Mouse (Mus musculus) embryonic facial prominence, embryonic 12.5 days (tissue): ENCODE data around the gene Setdb1. TPM values are rescaled to one million over a fixed set of nuclear protein-coding genes. Genes with fewer than 3 reads are reported as not detected.
A peak's percentile ranks its signal among the peaks of the same experiment; 100 is the strongest.
"Not testable (repeated sequence)": the region's sequence is repeated elsewhere in the genome, so short reads cannot be mapped to it uniquely, and the experiment has no call there.

Experiments
- ATAC-seq: fragments of 200-750 bp; cut with Nextera tagmentation; 2 replicates; pipeline ENCODE4 v1.8.0; 2017; ENCODE audit not compliant: insufficient number of reproducible peaks, insufficient read depth, low FRiP score, low TSS enrichment
- H3K27ac ChIP-seq: fragments of 300-500 bp; sonication (generic); 2 replicates; pipeline ENCODE4 v1.5.1; 2016; ENCODE audit warnings: mild to moderate bottlenecking
- H3K27me3 ChIP-seq: fragments of 300-500 bp; sonication (generic); 2 replicates; pipeline ENCODE4 v1.6.1; 2016; ENCODE audit warnings: mild to moderate bottlenecking, moderate library complexity
- H3K36me3 ChIP-seq: fragments of 300-500 bp; sonication (generic); 2 replicates; pipeline ENCODE4 v1.6.1; 2016; ENCODE audit warnings: mild to moderate bottlenecking
- H3K4me1 ChIP-seq: fragments of 300-500 bp; sonication (generic); 2 replicates; pipeline ENCODE4 v1.6.1; 2016
- H3K4me2 ChIP-seq: fragments of 300-500 bp; sonication (generic); replicated peaks from 2 replicates; pipeline ENCODE4 v1.6.1; 2016; ENCODE audit warnings: mild to moderate bottlenecking, moderate library complexity
- H3K4me3 ChIP-seq: fragments of 300-500 bp; sonication (generic); 2 replicates; pipeline ENCODE4 v1.5.1; 2016; ENCODE audit warnings: mild to moderate bottlenecking
- H3K9ac ChIP-seq: fragments of 300-500 bp; sonication (generic); 2 replicates; pipeline ENCODE4 v1.6.1; 2016; ENCODE audit warnings: mild to moderate bottlenecking, moderate library complexity
- H3K9me3 ChIP-seq: fragments of 300-500 bp; sonication (generic); 2 replicates; pipeline ENCODE4 v1.6.1; 2016; ENCODE audit warnings: mild to moderate bottlenecking, moderate library complexity
- WGBS: fragments of 180-500 bp; shearing (Covaris S2); methylation state at CpG from one replicate; pipeline ENCODE4 v1.1.7; 2016; 5-methylcytosine and 5-hydroxymethylcytosine counted together
- polyA plus RNA-seq: library from polyadenylated mRNA; unstranded; fragments of >200 nt; fragmentation: Nextera tagmentation; extraction: Ambion mirVana; gene quantifications from 2 replicates; pipeline ENCODE4 v1.2.1, GENCODE M21; 2016

Gene Setdb1
- 61.8 and 63.6 TPM in 2 replicates for polyA plus RNA-seq

- Histone ChIP-seq H3K4me3 (peak within 1 kb of the TSS; percentile 58), H3K9ac (peak within 1 kb of the TSS; percentile 65), H3K4me2 (peak within 1 kb of the TSS; percentile 43), H3K27ac (0 out of 2 replicates have a peak within 1 kb of the TSS, but pooled peaks have one; percentile 60), H3K36me3 (peaks cover 17% of the 10 kb centered on the region)
- WGBS, result under 1% methylated on average over 41 of the region's 57 CpGs
- peak; percentile 87 for ATAC-seq
- H3K27me3 ChIP-seq, H3K9me3 ChIP-seq, H3K4me1 ChIP-seq: not testable (repeated sequence)
These were observed at the start of gene Setdb1 for GRCm38 (mm10) chr3:95356701-95357449. Gene Setdb1 (minus strand): TSS chr3:95357202.

DNA sequence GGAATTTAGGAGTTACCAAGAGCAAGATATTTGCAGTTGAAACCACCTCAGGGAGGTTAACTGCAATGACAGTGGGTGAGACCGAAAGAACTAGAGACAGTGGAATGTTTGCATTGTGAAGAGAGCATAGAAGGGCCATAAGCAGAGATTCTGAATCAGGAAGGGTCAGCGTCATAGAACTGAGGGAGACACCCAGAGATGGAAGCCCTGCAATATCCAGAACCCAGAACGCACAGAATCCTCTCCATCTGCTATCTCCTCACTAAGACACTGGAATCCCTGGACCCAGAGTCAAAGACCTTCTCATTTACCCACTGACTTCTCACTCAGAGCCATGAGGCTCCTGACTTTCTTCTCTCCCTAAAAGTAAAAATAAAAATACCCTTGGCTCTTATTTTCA lies 45.7 kb upstream of the Setdb1 start, which contains the start of gene 4930558C23Rik:
Gene 4930558C23Rik (minus strand): TSS at position 101 of the 400 bp plus-strand sequence.
- no peak for ATAC-seq
- no peak within 1 kb of the TSS for H3K4me3 ChIP-seq
- no peak within 1 kb of the TSS for H3K9ac ChIP-seq
- H3K4me1 ChIP-seq, result no peaks in the 10 kb centered on the region
- no peaks in the 10 kb centered on the region for H3K9me3 ChIP-seq
- 93% methylated on average over 3 of the region's 3 CpGs for WGBS
- no peaks in the 10 kb centered on the region for H3K27me3 ChIP-seq
- no peaks in the 10 kb centered on the region for H3K36me3 ChIP-seq
- H3K27ac ChIP-seq, result no peak within 1 kb of the TSS
- H3K4me2 ChIP-seq, result no peak within 1 kb of the TSS

DNA sequence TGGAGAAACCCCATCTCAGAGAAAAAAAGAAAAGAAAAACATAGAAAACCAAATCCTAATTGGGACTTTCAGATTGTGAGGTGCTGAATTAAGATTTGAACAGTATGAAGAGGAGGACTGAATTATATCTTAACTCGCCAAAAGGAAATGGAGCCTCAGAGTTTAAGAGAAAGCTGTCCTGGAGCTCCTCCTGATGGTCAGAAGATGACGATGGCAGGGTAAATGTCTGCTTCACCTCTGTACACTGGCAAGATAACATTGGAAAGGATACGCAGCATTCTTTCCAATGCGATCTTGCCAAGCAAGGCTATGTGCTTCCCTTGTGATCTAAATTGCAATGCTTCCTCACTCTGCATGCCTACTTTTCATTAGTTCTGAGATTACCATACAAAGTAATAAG lies 37.4 kb upstream of the Setdb1 start:
- H3K27me3 ChIP-seq, result no peaks in the 10 kb centered on the region
- ATAC-seq, result no peak
- WGBS, result 86% methylated on average over 4 of the region's 4 CpGs
- no peak overlapping the region for H3K4me3 ChIP-seq
- H3K9ac ChIP-seq, result no peak overlapping the region
- H3K4me2 ChIP-seq, result no peak overlapping the region
- H3K27ac ChIP-seq, result no peak overlapping the region
- H3K9me3 ChIP-seq, result peaks cover 5% of the 10 kb centered on the region; the same call in 1 of the 2 replicates
- H3K4me1 ChIP-seq, result no peaks in the 10 kb centered on the region
- H3K36me3 ChIP-seq, result no peaks in the 10 kb centered on the region

- Histone ChIP-seq H3K9me3 (no peaks in the 10 kb centered on the region), H3K9ac (no peak overlapping the region), H3K36me3 (no peaks in the 10 kb centered on the region), H3K4me2 (no peak overlapping the region), H3K4me1 (no peaks in the 10 kb centered on the region), H3K27me3 (no peaks in the 10 kb centered on the region), H3K4me3 (no peak overlapping the region), H3K27ac (no peak overlapping the region)
- ATAC-seq, result no peak
- 88% methylated on average over 5 of the region's 5 CpGs for WGBS
These were observed 28.5 kb upstream of the Setdb1 start for GRCm38 (mm10) chr3:95385401-95386075.

- no peak for ATAC-seq
- H3K36me3 ChIP-seq, result no peaks in the 10 kb centered on the region
- H3K27me3 ChIP-seq, result no peaks in the 10 kb centered on the region
- H3K9ac ChIP-seq, result no peak overlapping the region
- WGBS, result 92% methylated on average over 8 of the region's 10 CpGs
- H3K4me2 ChIP-seq, result no peak overlapping the region
- H3K9me3 ChIP-seq, result peaks cover 4% of the 10 kb centered on the region
- H3K4me3 ChIP-seq, result no peak overlapping the region
- no peaks in the 10 kb centered on the region for H3K4me1 ChIP-seq
- H3K27ac ChIP-seq, result no peak overlapping the region
These were observed 16.2 kb upstream of the Setdb1 start for GRCm38 (mm10) chr3:95373208-95373607.

DNA sequence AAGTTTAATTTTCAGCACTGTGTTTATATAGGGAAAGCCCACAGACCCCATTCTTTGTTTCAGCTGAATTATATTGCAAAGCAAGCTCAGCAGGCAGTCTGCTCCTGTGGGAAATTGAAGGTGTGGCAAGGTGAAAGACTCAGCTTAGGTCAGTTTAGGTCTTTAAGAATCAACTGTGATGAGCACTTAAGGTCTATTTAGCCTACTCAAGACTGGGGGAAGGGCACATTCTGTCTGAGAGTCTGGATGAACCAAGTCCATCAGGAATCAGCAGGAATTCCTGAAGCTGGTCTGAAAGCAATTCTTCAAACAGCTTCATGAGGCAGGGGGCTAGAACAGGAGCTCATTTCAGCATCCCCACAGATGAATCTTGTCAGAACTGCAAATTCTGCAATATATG lies 13.1 kb upstream of the Setdb1 start:
- no peak for ATAC-seq
- no peaks in the 10 kb centered on the region for H3K36me3 ChIP-seq

DNA sequence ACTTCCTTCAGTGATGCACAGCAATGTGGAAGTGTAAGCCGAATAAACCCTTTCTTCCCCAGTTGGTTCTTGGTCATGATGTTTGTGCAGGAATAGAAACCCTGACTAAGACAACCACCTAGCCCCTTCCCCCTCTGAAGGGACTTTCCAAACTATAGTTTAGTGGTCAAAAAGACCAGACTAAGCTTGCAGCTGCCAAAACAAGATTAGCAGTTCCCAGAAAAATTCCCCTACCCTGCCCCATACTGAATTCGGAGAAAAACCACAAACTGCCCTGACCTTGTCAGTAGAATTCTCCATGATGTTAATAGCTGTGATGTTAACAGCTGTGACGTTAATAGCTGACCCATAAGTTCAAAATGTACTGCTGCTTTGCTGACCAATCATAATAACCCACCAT lies 3.3 kb upstream of the Setdb1 start:
- not testable (repeated sequence) for H3K9ac ChIP-seq, H3K36me3 ChIP-seq, H3K9me3 ChIP-seq, H3K4me3 ChIP-seq, H3K4me1 ChIP-seq, ATAC-seq, H3K27me3 ChIP-seq, H3K27ac ChIP-seq, H3K4me2 ChIP-seq
- 77% methylated on average over 3 of the region's 3 CpGs for WGBS

More for the DNA sequence above, 13.1 kb upstream of the Setdb1 start:
- H3K4me1 ChIP-seq, result no peaks in the 10 kb centered on the region
- no peak overlapping the region for H3K9ac ChIP-seq
- no peaks in the 10 kb centered on the region for H3K27me3 ChIP-seq
- no peak overlapping the region for H3K4me2 ChIP-seq
- H3K27ac ChIP-seq, result no peak overlapping the region
- no peaks in the 10 kb centered on the region for H3K9me3 ChIP-seq
- H3K4me3 ChIP-seq, result no peak overlapping the region

- no peak overlapping the region for H3K27ac ChIP-seq
- 90% methylated on average over 2 of the region's 2 CpGs for WGBS
- no peak for ATAC-seq
- H3K36me3 ChIP-seq, result peaks cover 11% of the 10 kb centered on the region
- no peaks in the 10 kb centered on the region for H3K9me3 ChIP-seq
- H3K4me2 ChIP-seq, result no peak overlapping the region
- no peaks in the 10 kb centered on the region for H3K27me3 ChIP-seq
- no peak overlapping the region for H3K9ac ChIP-seq
- H3K4me3 ChIP-seq, result no peak overlapping the region
- no peaks in the 10 kb centered on the region for H3K4me1 ChIP-seq
These were observed 744 bp upstream of the Setdb1 start for GRCm38 (mm10) chr3:95357746-95358145.

GRCm38 (mm10) chr3:95355911-95356544 lies 974 bp downstream of the Setdb1 start:
- H3K4me2 ChIP-seq, result peak overlapping the region; percentile 43
- not testable (repeated sequence) for H3K9ac ChIP-seq, H3K27me3 ChIP-seq, ATAC-seq, H3K27ac ChIP-seq, H3K9me3 ChIP-seq, H3K4me1 ChIP-seq
- H3K4me3 ChIP-seq, result peak overlapping the region; percentile 58
- H3K36me3 ChIP-seq, result peaks cover 22% of the 10 kb centered on the region
- 21% methylated on average over 11 of the region's 19 CpGs for WGBS

GRCm38 (mm10) chr3:95349491-95349890 lies 7.5 kb downstream of the Setdb1 start:
- ATAC-seq, result no peak
- no peaks in the 10 kb centered on the region for H3K27me3 ChIP-seq
- H3K9ac ChIP-seq, result no peak overlapping the region
- H3K4me3 ChIP-seq, result no peak overlapping the region
- H3K36me3 ChIP-seq, result peaks cover 66% of the 10 kb centered on the region
- no peak overlapping the region for H3K4me2 ChIP-seq
- no peaks in the 10 kb centered on the region for H3K4me1 ChIP-seq
- no peaks in the 10 kb centered on the region; the same call in 1 of the 2 replicates for H3K9me3 ChIP-seq
- no peak overlapping the region for H3K27ac ChIP-seq

DNA sequence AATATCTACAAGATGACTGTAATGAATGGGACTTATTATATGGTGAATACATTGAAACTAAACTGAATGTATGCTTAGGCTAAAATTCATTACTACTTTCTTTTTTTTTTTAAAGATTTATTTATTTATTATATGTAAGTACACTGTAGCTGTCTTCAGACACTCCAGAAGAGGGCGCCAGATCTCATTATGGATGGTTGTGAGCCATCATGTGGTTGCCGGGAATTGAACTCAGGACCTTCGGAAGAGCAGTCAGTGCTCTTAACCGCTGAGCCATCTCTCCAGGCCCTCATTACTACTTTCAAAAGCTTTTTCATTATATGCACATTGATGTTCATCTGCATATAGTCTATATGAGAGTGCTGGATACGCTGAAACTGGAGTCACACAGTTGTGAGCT lies 8.7 kb downstream of the Setdb1 start:
- WGBS, result 95% methylated on average over 5 of the region's 5 CpGs
- not testable (repeated sequence) for H3K9ac ChIP-seq

GRCm38 (mm10) chr3:95346454-95346853 lies 10.5 kb downstream of the Setdb1 start:
- peaks cover 72% of the 10 kb centered on the region for H3K36me3 ChIP-seq
- no peak for ATAC-seq
- no peaks in the 10 kb centered on the region for H3K4me1 ChIP-seq
- WGBS, result 94% methylated on average over 7 of the region's 7 CpGs
- no peaks in the 10 kb centered on the region; the same call in 1 of the 2 replicates for H3K9me3 ChIP-seq
- no peak overlapping the region for H3K4me3 ChIP-seq
- H3K9ac ChIP-seq, result no peak overlapping the region
- H3K4me2 ChIP-seq, result no peak overlapping the region
- no peaks in the 10 kb centered on the region for H3K27me3 ChIP-seq
- H3K27ac ChIP-seq, result no peak overlapping the region

More for the DNA sequence above, 8.7 kb downstream of the Setdb1 start:
- not testable (repeated sequence) for H3K4me1 ChIP-seq, H3K9me3 ChIP-seq, H3K27ac ChIP-seq, H3K27me3 ChIP-seq, ATAC-seq, H3K4me2 ChIP-seq, H3K4me3 ChIP-seq
- peaks cover 68% of the 10 kb centered on the region for H3K36me3 ChIP-seq
